Mouse (Mus musculus) thymus, postnatal 25 days (tissue): ENCODE measurements around the gene Gm20816.
"Not testable (repeated sequence)": the region's sequence is repeated elsewhere in the genome, so short reads cannot be mapped to it uniquely, and the experiment has no call there.

ENCODE experiments used
- DNase-seq: peaks from one replicate; pipeline ENCODE4 v3.0.0; 2022

Gm20816 gene

DNA sequence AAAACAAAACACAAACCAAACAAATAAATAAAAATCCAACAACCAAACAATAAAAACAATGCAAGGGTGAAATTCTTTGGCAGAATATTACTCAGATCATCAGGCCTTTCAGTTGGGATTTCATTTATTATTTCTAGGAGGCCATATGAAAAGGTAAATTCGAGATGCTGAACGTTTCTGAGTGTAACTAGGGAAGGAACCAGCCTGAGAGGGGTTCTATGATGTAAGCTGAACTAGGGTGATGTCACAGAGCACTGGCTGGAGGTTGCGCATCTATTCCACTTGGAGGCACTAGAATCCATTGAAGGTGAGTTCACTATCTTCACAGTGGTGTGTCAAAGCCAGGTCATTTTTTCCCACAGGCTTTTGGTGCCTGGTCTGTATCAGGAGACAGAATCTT is at the start of gene Gm20816:
Gene Gm20816, plus strand, starts transcription at position 301 of the 400 bp plus-strand sequence.
- DNase-seq = not testable (repeated sequence)
